Mouse (Mus musculus) G1E-ER4 (cell line): ENCODE data around the gene Nbeal1. TPM values are rescaled to one million over a fixed set of nuclear protein-coding genes. Genes with fewer than 3 reads are reported as not detected.

Experiments used
- GATA1 ChIP-seq: IDR thresholded peaks from one replicate; pipeline ENCODE4 v1.8.0; 2012; ENCODE audit warnings: low read length, inconsistent platforms
- polyA plus RNA-seq: library from polyadenylated mRNA; stranded (reverse); fragments of >175 nt; gene quantifications from 2 replicates; pipeline ENCODE4 v1.2.3, GENCODE M21; 2012

Nbeal1 gene
- 0.15 and 0.28 TPM in 2 replicates for polyA plus RNA-seq

- no peak for TF ChIP-seq GATA1
These were observed at the start of gene Nbeal1 for GRCm38 (mm10) chr1:60179932-60180783. Nbeal1 (plus strand) TSS chr1:60180599.

GRCm38 (mm10) chr1:60137346-60137745 lies 43.1 kb upstream of the Nbeal1 start:
- no peak for TF ChIP-seq GATA1

GRCm38 (mm10) chr1:60152700-60153099 lies 27.7 kb upstream of the Nbeal1 start:
- no peak for TF ChIP-seq GATA1

GRCm38 (mm10) chr1:60156651-60157050 lies 23.7 kb upstream of the Nbeal1 start:
- no peak for TF ChIP-seq GATA1

GRCm38 (mm10) chr1:60158411-60158810 lies 22.0 kb upstream of the Nbeal1 start:
- no peak for TF ChIP-seq GATA1

GRCm38 (mm10) chr1:60163676-60164075 lies 16.7 kb upstream of the Nbeal1 start:
- TF ChIP-seq GATA1: no peak

- no peak for TF ChIP-seq GATA1
These were observed 10.8 kb upstream of the Nbeal1 start for GRCm38 (mm10) chr1:60169626-60170025.

- TF ChIP-seq GATA1: no peak
These were observed 10.1 kb upstream of the Nbeal1 start for GRCm38 (mm10) chr1:60170251-60170650.

GRCm38 (mm10) chr1:60173119-60173518 lies 7.3 kb upstream of the Nbeal1 start:
- no peak for TF ChIP-seq GATA1

GRCm38 (mm10) chr1:60179376-60179775 lies 1.0 kb upstream of the Nbeal1 start:
- no peak for TF ChIP-seq GATA1

GRCm38 (mm10) chr1:60180784-60181221 lies 404 bp downstream of the Nbeal1 start:
- no peak for TF ChIP-seq GATA1

GRCm38 (mm10) chr1:60188454-60188853 lies 8.1 kb downstream of the Nbeal1 start:
- no peak for TF ChIP-seq GATA1

GRCm38 (mm10) chr1:60196813-60197212 lies 16.4 kb downstream of the Nbeal1 start:
- no peak for TF ChIP-seq GATA1

- TF ChIP-seq GATA1: no peak
These were observed 18.6 kb downstream of the Nbeal1 start for GRCm38 (mm10) chr1:60199006-60199405.

GRCm38 (mm10) chr1:60236261-60236660 lies 55.9 kb downstream of the Nbeal1 start:
- TF ChIP-seq GATA1: no peak

GRCm38 (mm10) chr1:60240430-60240829 lies 60.0 kb downstream of the Nbeal1 start:
- no peak for TF ChIP-seq GATA1

- peak; percentile 11 for TF ChIP-seq GATA1
These were observed 87.7 kb downstream of the Nbeal1 start for GRCm38 (mm10) chr1:60268113-60268512.
